In the genomic region with DNA sequence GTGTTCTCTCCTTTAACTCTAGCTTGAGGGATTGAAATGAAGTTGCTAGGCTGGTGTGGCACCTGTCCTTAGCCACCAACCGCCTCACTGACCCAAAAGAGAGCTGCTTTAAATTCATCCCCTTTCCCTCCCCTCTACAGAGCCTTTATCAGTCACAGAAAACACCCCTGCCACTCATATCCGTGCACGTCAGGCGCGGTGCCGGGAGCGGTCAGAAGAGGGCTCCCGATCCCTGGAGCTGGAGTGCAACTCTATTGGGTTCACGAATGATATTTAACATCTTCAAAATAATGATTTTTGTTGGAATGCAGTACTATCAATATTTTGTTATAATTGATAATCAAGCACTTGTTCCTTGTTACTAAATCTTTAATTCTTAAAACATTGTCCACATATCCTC, we compare ENCODE assay signal across 11 mouse cellular contexts. TPM values are rescaled to one million over a fixed set of nuclear protein-coding genes. Genes with fewer than 3 reads are reported as not detected.
DNase-seq lines count a peak whose midpoint lies in the region; ATAC-seq and TF ChIP-seq lines count a peak whose summit lies in the region.
"Had no signal": no experiment of that assay in that cellular context is flagged by ENCODE, and none has a peak within 500 bp of the region (broad histone marks: within the 10 kb centered on the region; RNA-seq: fewer than 3 reads in every experiment).

No protein-coding gene starts in this region.

- peak; percentile 51 for TF ChIP-seq CTCF in heart, postnatal 0 days (IDR thresholded peaks at IDR 0.05; ENCODE audit: low read depth)

- no peaks in the 10 kb centered on the region for H3K9me3 ChIP-seq in heart, postnatal 0 days (replicated peaks; ENCODE audit: control insufficient read depth, low read length)
- no peaks in the 10 kb centered on the region for H3K9me3 ChIP-seq in hindbrain, embryonic 16.5 days (ENCODE audit: control insufficient read depth, low read length)
- H3K9me3 ChIP-seq: embryonic facial prominence, embryonic 15.5 days had no signal

- no peak for TF ChIP-seq EP300 in heart, postnatal 0 days (IDR thresholded peaks at IDR 0.05; ENCODE audit: low read depth)

- DNase-seq in heart, postnatal 0 days (ENCODE audit: low spot score) = no peak
- DNase-seq in heart, adult 9 months (ENCODE audit: low spot score in 2 of 2) = no peak
- peak; percentile 43 for DNase-seq in right cerebral cortex, postnatal 14 days
- no peak for DNase-seq in right cerebral cortex, postnatal 25 days
- DNase-seq in urinary bladder, postnatal 36 days (ENCODE audit: low spot score in 2 of 2) = no peak
- DNase-seq in spleen, postnatal 4 days (ENCODE audit: low spot score in 2 of 2) = no peak
- DNase-seq in testis, postnatal 14 days (ENCODE audit: low spot score) = no peak
- DNase-seq: lung, postnatal 4 days had no signal

- ATAC-seq in heart, postnatal 0 days (ENCODE audit: insufficient read depth, low read depth) = no peak
- peak; percentile 37; the same call in 1 of the 2 replicates for ATAC-seq in hindbrain, embryonic 16.5 days
- ATAC-seq: intestine, embryonic 16.5 days had no signal

- H3K4me3 ChIP-seq in heart, postnatal 0 days (ENCODE audit: low read depth, low read length) = no peak overlapping the region
- H3K4me3 ChIP-seq in hindbrain, embryonic 16.5 days (ENCODE audit: low read length) = no peak overlapping the region
- H3K4me3 ChIP-seq: embryonic facial prominence, embryonic 15.5 days had no signal

- H3K4me2 ChIP-seq in heart, postnatal 0 days (ENCODE audit: low read depth, low read length) = no peak overlapping the region
- H3K4me2 ChIP-seq in hindbrain, embryonic 16.5 days (ENCODE audit: low read length) = no peak overlapping the region
- H3K4me2 ChIP-seq: embryonic facial prominence, embryonic 15.5 days had no signal

- no peaks in the 10 kb centered on the region for H3K4me1 ChIP-seq in heart, postnatal 0 days (ENCODE audit: control insufficient read depth, insufficient read depth)
- H3K4me1 ChIP-seq in hindbrain, embryonic 16.5 days (ENCODE audit: control insufficient read depth, insufficient read depth, low read depth, low read length) = no peaks in the 10 kb centered on the region
- H3K4me1 ChIP-seq: embryonic facial prominence, embryonic 15.5 days had no signal

- WGBS in heart, postnatal 0 days = 49% methylated on average over 9 of the region's 9 CpGs
- 57% methylated on average over 9 of the region's 9 CpGs for WGBS in hindbrain, embryonic 16.5 days

- H3K9ac ChIP-seq in heart, postnatal 0 days (replicated peaks; ENCODE audit: low read depth, low read length) = no peak overlapping the region
- H3K9ac ChIP-seq in hindbrain, embryonic 16.5 days (ENCODE audit: low read depth, low read length) = no peak overlapping the region
- H3K9ac ChIP-seq: embryonic facial prominence, embryonic 15.5 days had no signal

- no peaks in the 10 kb centered on the region for H3K27me3 ChIP-seq in heart, postnatal 0 days (ENCODE audit: control insufficient read depth, insufficient read depth, low read length)
- H3K27me3 ChIP-seq in hindbrain, embryonic 16.5 days (replicated peaks; ENCODE audit: control insufficient read depth, insufficient read depth, low read length) = no peaks in the 10 kb centered on the region
- H3K27me3 ChIP-seq: embryonic facial prominence, embryonic 15.5 days had no signal

- H3K36me3 ChIP-seq in heart, postnatal 0 days (replicated peaks; ENCODE audit: control insufficient read depth, insufficient read depth, low read length) = peaks cover 20% of the 10 kb centered on the region
- H3K36me3 ChIP-seq in hindbrain, embryonic 16.5 days (ENCODE audit: control insufficient read depth, insufficient read depth, low read length) = peaks cover 7% of the 10 kb centered on the region; the same call in 1 of the 2 replicates

- H3K27ac ChIP-seq in heart, postnatal 0 days (ENCODE audit: low read depth) = no peak overlapping the region
- H3K27ac ChIP-seq in hindbrain, embryonic 16.5 days (ENCODE audit: low read depth, low read length) = no peak overlapping the region
- H3K27ac ChIP-seq: embryonic facial prominence, embryonic 15.5 days had no signal

RNA-seq across cellular contexts. Expression of a gene that starts 17.3 kb away (rescaled TPM):
- total RNA-seq in heart, postnatal 0 days (2014; rRNA removed; ENCODE audit: low replicate concordance) = 4.1 TPM in 1 of 2 replicates, not detected in the other
- 26.2 and 26.6 TPM in 2 replicates for polyA plus RNA-seq in heart, postnatal 0 days (2015; fragmentation: Nextera tagmentation; extraction: Ambion mirVana)
- 36.7 and 37.7 TPM in 2 replicates for polyA plus RNA-seq in hindbrain, embryonic 16.5 days (2015; fragmentation: Nextera tagmentation; extraction: Ambion mirVana)

RNA-seq across cellular contexts. Expression of a gene that starts 57.7 kb away (rescaled TPM):
- not detected in 2 replicates for total RNA-seq in heart, postnatal 0 days (2014; rRNA removed; ENCODE audit: low replicate concordance)
- polyA plus RNA-seq in heart, postnatal 0 days (2015; fragmentation: Nextera tagmentation; extraction: Ambion mirVana) = 0.18 TPM in 1 of 2 replicates, not detected in the other
- polyA plus RNA-seq in hindbrain, embryonic 16.5 days (2015; fragmentation: Nextera tagmentation; extraction: Ambion mirVana) = 22.5 and 23.1 TPM in 2 replicates

Comparison
In these comparisons a context has a peak if more than half of its experiments do, and no peak if none do; other contexts are left out.
1. RNA of a gene that starts 57.7 kb away (polyA plus RNA-seq): 22.5 to 23.1 TPM in hindbrain, embryonic 16.5 days; 0.18 TPM in heart, postnatal 0 days; every median in the first group is over 10 times any median in the second.